Mouse (Mus musculus): Measurements from ENCODE around the gene Prps1l3.

Prps1l3 gene

GRCm38 (mm10) chr12:57243671-57244495 is 13.7 kb downstream of the Prps1l3 start:
- CTCF ChIA-PET: interaction anchor here (0.6 kb wide), 1 partner anchor 1764 kb away, joined by 6 read pairs; no protein-coding TSS in a partner anchor

- CTCF ChIA-PET: no interaction called here
Measured at GRCm38 (mm10) chr12:57258572-57258971, 28.4 kb downstream of the Prps1l3 start.

DNA sequence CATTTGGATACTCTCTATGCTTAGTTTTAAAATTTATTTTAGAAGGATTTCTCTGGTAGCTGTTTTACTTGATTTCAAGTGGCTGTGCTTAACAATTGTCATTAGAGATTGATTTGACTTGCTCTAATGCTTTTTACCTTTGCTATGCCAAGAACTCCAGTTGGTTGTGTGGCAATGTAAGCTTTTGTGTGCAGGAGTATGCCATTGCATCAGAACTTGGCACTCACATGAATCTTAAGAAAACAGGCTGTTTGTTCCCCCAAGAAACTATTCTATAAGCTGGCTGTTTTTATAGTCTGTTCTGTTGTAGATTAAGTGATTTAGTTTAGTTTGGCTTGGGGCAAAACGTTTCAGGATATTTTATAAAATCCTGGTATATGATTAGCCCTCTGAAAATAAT is 45.2 kb downstream of the Prps1l3 start:
- CTCF ChIA-PET: no interaction called here

- CTCF ChIA-PET: interaction anchor here (0.5 kb wide), 1 partner anchor 26 kb away, joined by 3 read pairs; no protein-coding TSS in a partner anchor
Measured at GRCm38 (mm10) chr12:57281155-57282114, 51.2 kb downstream of the Prps1l3 start.

DNA sequence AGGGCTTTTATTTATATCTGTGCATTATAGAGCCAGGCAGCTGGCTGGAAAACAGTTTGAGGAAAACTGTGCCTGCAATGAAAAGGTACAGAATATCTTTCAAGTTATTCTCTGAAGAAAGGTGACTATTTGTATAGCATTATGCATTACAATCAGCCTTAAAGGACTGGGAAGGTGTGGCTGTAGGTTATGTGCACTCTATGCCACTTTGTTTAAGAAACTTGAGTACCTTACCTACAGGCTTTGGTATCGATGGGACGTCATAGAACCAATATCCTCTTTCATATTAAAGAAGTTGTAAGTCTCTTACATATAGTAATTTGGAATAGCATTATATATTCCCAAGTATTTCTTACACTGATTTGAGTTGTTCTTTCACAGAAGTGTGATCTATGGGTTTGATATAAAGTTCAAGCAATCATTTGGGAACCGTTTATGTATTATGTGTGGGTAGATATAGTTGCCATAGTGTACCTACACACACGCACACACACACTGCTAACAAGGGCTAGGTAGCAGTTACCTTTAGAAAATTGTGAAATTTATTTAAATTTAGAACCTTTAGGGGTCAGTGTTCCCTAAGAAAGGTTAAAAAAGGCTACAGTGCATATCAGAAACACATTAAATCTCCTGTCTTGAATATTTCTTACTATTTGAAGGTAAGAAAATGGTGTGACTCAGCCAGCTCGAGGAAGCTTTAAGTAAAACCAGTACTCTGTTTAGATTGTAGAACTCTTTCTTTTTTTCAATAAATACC is 55.3 kb downstream of the Prps1l3 start:
- CTCF ChIA-PET: no interaction called here

All from spleen, embryonic (tissue).